Mouse (Mus musculus): ENCODE measurements around the gene Pip4k2c.

The Pip4k2c gene

GRCm38 (mm10) chr10:127211414-127211854, at the start of gene Pip4k2c:
Gene Pip4k2c, minus strand, starts transcription at chr10:127211585.
- peak; percentile 92 for DNase-seq (ENCODE audit: low read depth, low spot score)

- no peak for DNase-seq (ENCODE audit: low read depth, low spot score)
Measured at GRCm38 (mm10) chr10:127258489-127258888, 47.1 kb upstream of the Pip4k2c start.

- DNase-seq (ENCODE audit: low read depth, low spot score) = no peak
Measured at GRCm38 (mm10) chr10:127257790-127258189, 46.4 kb upstream of the Pip4k2c start.

- peak; percentile 72 for DNase-seq (ENCODE audit: low read depth, low spot score)
Measured at GRCm38 (mm10) chr10:127255625-127256345, 44.4 kb upstream of the Pip4k2c start.

GRCm38 (mm10) chr10:127250810-127251209, 39.4 kb upstream of the Pip4k2c start:
- no peak for DNase-seq (ENCODE audit: low read depth, low spot score)

- DNase-seq (ENCODE audit: low read depth, low spot score) = no peak
Measured at GRCm38 (mm10) chr10:127238241-127238824, 26.9 kb upstream of the Pip4k2c start.

- no peak for DNase-seq (ENCODE audit: low read depth, low spot score)
Measured at GRCm38 (mm10) chr10:127236541-127236940, 25.2 kb upstream of the Pip4k2c start.

GRCm38 (mm10) chr10:127233141-127233540, 21.8 kb upstream of the Pip4k2c start:
- no peak for DNase-seq (ENCODE audit: low read depth, low spot score)

GRCm38 (mm10) chr10:127231741-127232140, 20.4 kb upstream of the Pip4k2c start:
- DNase-seq (ENCODE audit: low read depth, low spot score) = no peak

- no peak for DNase-seq (ENCODE audit: low read depth, low spot score)
Measured at GRCm38 (mm10) chr10:127230693-127231092, 19.3 kb upstream of the Pip4k2c start.

- peak; percentile 87 for DNase-seq (ENCODE audit: low read depth, low spot score)
Measured at GRCm38 (mm10) chr10:127228897-127229296, 17.5 kb upstream of the Pip4k2c start.

GRCm38 (mm10) chr10:127227163-127227562, 15.8 kb upstream of the Pip4k2c start:
- DNase-seq (ENCODE audit: low read depth, low spot score) = no peak

- DNase-seq (ENCODE audit: low read depth, low spot score) = peak; percentile 51
Measured at GRCm38 (mm10) chr10:127226318-127226895, 15.0 kb upstream of the Pip4k2c start.

GRCm38 (mm10) chr10:127225732-127226131, 14.3 kb upstream of the Pip4k2c start:
- no peak for DNase-seq (ENCODE audit: low read depth, low spot score)

- DNase-seq (ENCODE audit: low read depth, low spot score) = no peak
Measured at GRCm38 (mm10) chr10:127225213-127225612, 13.8 kb upstream of the Pip4k2c start.

- DNase-seq (ENCODE audit: low read depth, low spot score) = no peak
Measured at GRCm38 (mm10) chr10:127218339-127218738, 7.0 kb upstream of the Pip4k2c start.

- no peak for DNase-seq (ENCODE audit: low read depth, low spot score)
Measured at GRCm38 (mm10) chr10:127217177-127217576, 5.8 kb upstream of the Pip4k2c start.

- DNase-seq (ENCODE audit: low read depth, low spot score) = no peak
Measured at GRCm38 (mm10) chr10:127216456-127216855, 5.1 kb upstream of the Pip4k2c start.

- no peak for DNase-seq (ENCODE audit: low read depth, low spot score)
Measured at GRCm38 (mm10) chr10:127214422-127214803, 3.0 kb upstream of the Pip4k2c start.

GRCm38 (mm10) chr10:127213704-127214421, 2.5 kb upstream of the Pip4k2c start:
- no peak for DNase-seq (ENCODE audit: low read depth, low spot score)

- DNase-seq (ENCODE audit: low read depth, low spot score) = no peak
Measured at GRCm38 (mm10) chr10:127213272-127213671, 1.9 kb upstream of the Pip4k2c start.

GRCm38 (mm10) chr10:127210961-127211405, 402 bp downstream of the Pip4k2c start:
- DNase-seq (ENCODE audit: low read depth, low spot score) = peak; percentile 53
